Mouse (Mus musculus) bone marrow, adult 2 months (tissue): Measurements from ENCODE around the gene Clic6.

Experiments used
- CTCF ChIP-seq: fragments of 200-500 bp; IDR thresholded peaks from 2 replicates; pipeline ENCODE4 v1.5.1; 2011; ENCODE audit warnings: low read length, control low read depth; ENCODE audit not compliant: control insufficient read depth, insufficient read depth
- POLR2A ChIP-seq: fragments of 200-500 bp; IDR thresholded peaks from 2 replicates; pipeline ENCODE4 v1.6.1; 2011; ENCODE audit warnings: low read depth, mild to moderate bottlenecking, control low read depth, low read length, borderline replicate concordance; ENCODE audit not compliant: control insufficient read depth

DNA sequence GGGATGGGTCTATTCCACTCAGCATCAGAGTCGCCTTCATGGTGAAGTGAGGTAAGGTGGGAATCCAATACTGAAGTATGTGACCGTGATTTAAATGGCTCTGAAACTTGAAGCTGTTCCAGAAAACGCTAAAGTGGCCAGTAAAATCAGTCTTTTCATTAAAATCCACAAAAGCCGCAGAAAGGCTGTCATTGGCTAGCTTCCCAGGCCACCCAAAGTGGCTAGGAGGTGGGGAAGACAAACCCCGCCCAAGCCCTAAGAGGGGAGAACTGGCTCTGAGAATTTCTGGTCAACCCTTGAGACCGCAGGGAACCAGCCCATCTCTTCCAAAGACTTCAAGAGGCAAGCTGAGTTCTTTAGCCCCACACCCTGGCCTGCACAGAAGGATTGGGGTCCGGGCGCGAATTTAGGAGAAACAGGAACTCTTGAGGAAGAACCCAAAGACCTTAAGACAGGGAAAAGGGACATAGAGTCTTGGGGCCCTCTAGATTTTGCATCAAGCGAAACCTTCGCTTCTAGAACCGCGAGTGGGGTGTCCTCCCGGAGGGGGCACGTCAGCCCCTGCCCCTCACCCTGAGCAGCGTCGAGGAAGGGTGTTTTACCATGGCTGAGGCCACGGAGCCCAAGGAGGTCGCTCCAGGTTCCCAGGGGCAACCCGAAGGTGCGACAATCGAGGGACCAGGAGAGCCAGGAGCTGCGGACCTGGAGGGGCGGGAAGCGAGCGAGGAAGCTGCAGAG, 12.5 kb downstream of the Clic6 start:
- TF ChIP-seq CTCF (no peak), POLR2A (no peak)
